Mouse (Mus musculus) hematopoietic multipotent progenitor cell, adult 10-12 weeks (in vitro differentiated cells): ENCODE results near the gene Sln. TPM values are rescaled to one million over a fixed set of nuclear protein-coding genes. Genes with fewer than 3 reads are reported as not detected.

Experiments used
- polyA plus RNA-seq: library from polyadenylated mRNA; stranded (reverse); fragments of >175 nt; gene quantifications from 2 replicates; pipeline ENCODE4 v1.2.3, GENCODE M21; 2012; ENCODE audit warnings: low replicate concordance

The Sln gene
- polyA plus RNA-seq = not detected in 2 replicates

GRCm38 (mm10) chr9:53849864-53850263 is at the start of gene Sln:
Gene Sln (plus strand): TSS chr9:53850164.

Other genes starting within 250 kb of the Sln start
- 1.4 and 71.7 TPM in 2 replicates for gene Acat1, start 239.8 kb upstream of the Sln start, polyA plus RNA-seq
- gene Cul5, start 180.2 kb upstream of the Sln start, polyA plus RNA-seq = 4.9 and 9.8 TPM in 2 replicates
- 2.6 and 3.7 TPM in 2 replicates for gene Rab39, start 143.9 kb upstream of the Sln start, polyA plus RNA-seq
- gene Slc35f2, start 78.6 kb upstream of the Sln start, polyA plus RNA-seq = 0.55 and 1.5 TPM in 2 replicates
- gene Elmod1, start 125.1 kb downstream of the Sln start, polyA plus RNA-seq = not detected in 2 replicates
- not detected in 2 replicates for gene Tnfaip8l3, start 218.2 kb downstream of the Sln start, polyA plus RNA-seq